Mouse (Mus musculus): ENCODE data around the gene Yif1a.

Yif1a gene

DNA sequence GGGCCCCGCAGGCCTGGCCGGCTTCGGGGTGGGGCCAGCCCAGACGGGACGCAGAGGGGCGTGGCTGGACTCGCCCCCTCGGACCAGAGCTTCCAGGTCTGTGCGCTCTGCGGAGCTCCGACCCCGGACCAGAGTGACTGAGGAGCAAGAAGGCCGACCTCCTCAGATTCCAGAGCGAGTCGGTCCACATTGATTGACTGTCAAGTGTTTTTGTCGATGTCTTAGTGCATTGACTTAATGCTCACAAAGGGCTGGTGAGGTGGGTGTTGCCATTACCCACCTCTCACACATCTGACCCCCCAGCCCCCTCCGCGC is 30.0 kb downstream of the Yif1a start, which contains the start of gene Klc2:
Gene Klc2, minus strand, starts transcription at position 177 of the 315 bp plus-strand sequence.
- DNase-seq (ENCODE audit: low read depth, low spot score): no peak

DNA sequence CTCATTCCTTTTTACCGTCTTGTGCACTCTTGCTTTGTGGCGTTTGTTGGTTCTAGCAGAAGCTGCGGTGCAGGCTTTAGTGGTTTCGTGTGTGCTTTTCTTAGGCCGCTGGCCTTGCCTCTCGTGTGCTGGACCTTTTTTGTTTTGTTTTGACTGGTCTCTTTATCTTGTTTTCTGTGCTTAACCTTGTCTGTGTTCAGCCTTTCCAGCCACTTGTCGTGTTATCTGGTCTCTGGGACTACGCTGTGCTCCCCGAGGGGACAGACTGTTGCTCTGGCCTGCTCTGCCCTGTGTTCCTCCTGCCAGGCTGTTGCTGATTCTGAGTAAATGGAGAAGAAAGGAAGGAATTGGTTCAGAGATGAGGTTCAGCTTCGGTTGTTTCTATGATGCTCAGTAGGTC is 34.2 kb downstream of the Yif1a start:
- DNase-seq (ENCODE audit: low read depth, low spot score): no peak

DNA sequence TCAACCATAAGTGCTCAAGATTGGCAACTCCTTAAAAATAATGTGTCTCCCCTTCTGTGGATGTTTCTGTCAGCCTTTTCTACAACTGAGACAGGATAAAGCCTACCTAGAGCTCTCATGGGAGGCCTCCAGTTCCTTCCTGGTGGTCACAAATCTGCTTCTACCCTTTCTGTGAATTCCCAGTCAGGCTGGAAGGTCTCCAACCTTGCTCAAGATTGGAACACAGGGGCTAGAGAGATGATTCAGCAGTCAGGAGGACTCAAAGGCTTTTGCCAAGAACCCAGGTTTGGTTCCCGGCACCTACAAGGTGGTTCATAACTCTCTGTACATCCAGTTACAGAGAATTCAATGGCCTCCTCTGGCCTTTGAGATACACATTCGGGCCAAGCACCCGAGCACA is 34.9 kb downstream of the Yif1a start:
- DNase-seq (ENCODE audit: low read depth, low spot score): no peak

DNA sequence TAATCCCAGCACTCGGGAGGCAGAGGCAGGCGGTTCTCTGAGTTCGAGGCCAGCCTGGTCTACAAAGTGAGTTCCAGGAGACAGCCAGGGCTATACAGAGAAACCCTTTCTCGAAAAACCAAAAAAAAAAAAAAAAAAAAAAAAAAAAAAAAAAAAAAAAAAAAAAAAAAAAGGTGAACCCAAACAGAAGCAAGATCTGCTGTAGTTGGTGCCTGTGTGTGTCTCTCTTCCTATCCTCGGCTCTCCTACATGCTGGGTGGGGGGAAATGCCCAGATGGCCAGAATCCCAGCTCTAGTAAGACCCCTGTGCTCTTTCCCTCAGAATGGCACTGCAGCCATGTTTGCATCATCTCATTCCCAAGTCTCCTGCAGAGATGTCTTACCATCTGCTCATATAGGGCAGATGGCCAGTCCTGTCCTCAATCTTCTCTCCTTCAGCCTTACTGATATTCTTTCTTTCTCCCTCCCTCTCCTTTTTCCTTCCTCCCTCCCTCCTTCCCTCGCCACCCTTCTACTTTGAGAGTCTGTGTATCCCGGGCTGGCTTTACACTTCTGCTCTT is 35.8 kb downstream of the Yif1a start:
- no peak for DNase-seq (ENCODE audit: low read depth, low spot score)

DNA sequence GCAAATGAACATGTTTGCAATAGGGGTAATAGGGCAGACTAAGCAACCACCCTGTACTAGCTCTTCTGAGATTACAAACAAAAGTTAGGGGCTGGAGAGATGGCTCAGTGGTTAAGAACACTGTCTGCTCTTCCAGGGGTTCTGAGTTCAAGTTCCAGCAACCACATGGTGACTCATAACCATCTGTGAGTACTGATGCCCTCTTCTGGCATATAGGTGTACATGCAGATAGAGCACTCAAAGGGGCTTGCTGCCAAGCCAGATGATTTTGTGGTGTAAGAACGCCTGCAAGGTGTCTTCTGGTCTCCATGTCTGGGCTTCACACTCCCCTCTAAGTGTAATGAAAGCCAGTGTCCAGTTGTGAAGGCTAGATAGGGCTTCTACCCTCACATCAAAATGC is 41.4 kb downstream of the Yif1a start:
- no peak for DNase-seq (ENCODE audit: low read depth, low spot score)

DNA sequence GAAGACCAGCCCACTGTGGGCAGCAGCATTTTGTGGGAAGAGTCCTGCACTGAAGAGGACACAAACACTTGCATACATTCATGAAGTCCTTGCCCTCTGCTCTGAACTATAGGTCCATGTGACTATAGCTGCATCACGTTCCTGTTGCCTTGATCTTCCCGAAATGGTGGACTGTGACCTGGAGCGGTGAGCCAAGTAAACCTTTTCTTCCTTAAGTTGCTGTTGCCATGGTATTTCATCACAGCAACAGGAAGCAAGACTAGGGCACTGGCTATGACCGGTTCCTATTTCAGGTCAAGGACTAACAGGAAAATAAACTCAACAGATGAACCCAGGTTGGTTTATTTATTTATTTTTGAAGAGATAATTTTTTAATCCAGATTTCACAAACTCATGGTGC is 42.9 kb downstream of the Yif1a start:
- DNase-seq (ENCODE audit: low read depth, low spot score): no peak

DNA sequence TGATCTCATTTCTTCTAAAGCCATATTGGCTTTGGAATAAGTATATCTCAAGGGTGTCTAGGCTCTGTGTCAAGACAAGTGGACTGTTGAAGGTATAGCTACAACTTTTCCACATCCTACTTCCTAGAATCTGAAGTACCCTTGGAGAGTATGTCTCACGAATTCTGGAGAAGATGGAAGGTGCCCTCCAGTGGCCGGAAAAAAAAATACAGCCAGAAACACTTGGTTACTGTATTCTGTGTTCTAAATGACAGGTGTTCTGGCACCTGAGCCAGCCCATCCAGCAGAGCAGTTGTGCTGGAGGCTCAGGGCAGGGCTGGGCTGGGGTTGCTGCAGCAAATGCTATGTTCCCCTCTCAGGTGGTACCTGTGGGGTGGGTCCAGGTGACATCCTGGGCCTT is 51.3 kb downstream of the Yif1a start:
- DNase-seq (ENCODE audit: low read depth, low spot score): no peak
